Mouse (Mus musculus) adrenal gland, postnatal 36 days (tissue): Measurements from ENCODE around the gene Zfp697. TPM values are rescaled to one million over a fixed set of nuclear protein-coding genes. Genes with fewer than 3 reads are reported as not detected.
"Not testable (repeated sequence)": the region's sequence is repeated elsewhere in the genome, so short reads cannot be mapped to it uniquely, and the experiment has no call there.

ENCODE experiments used
- DNase-seq, 2 experiments: peaks; one replicate each; pipeline ENCODE4 v3.0.0; 2021; ENCODE audit warnings: mixed read lengths in 1 of 2
- total RNA-seq, 2 experiments: library from RNA; stranded (reverse); gene quantifications; 2 replicates each; pipeline ENCODE4 v1.2.3; 2021

Gene Zfp697
- total RNA-seq, 2 experiments from 2014 or later, result 5.1 to 5.8 TPM

- not testable (repeated sequence) for DNase-seq
Measured at GRCm38 (mm10) chr3:98507229-98507628, 125.0 kb downstream of the Zfp697 start.

- DNase-seq, result not testable (repeated sequence)
Measured at GRCm38 (mm10) chr3:98510414-98510813, 128.2 kb downstream of the Zfp697 start, which contains the start of gene Hsd3b4. Gene Hsd3b4 (minus strand): TSS chr3:98510514.

- DNase-seq, result not testable (repeated sequence)
Measured at GRCm38 (mm10) chr3:98522779-98523178, 140.5 kb downstream of the Zfp697 start.

GRCm38 (mm10) chr3:98524552-98524951 lies 142.3 kb downstream of the Zfp697 start:
- not testable (repeated sequence) for DNase-seq

- not testable (repeated sequence) for DNase-seq
Measured at GRCm38 (mm10) chr3:98524978-98525377, 142.7 kb downstream of the Zfp697 start.

- not testable (repeated sequence) for DNase-seq
Measured at GRCm38 (mm10) chr3:98547641-98548040, 165.4 kb downstream of the Zfp697 start.

GRCm38 (mm10) chr3:98548495-98548894 lies 166.2 kb downstream of the Zfp697 start:
- DNase-seq, result not testable (repeated sequence)

GRCm38 (mm10) chr3:98550215-98550614 lies 168.0 kb downstream of the Zfp697 start:
- DNase-seq, result not testable (repeated sequence)

- DNase-seq, result not testable (repeated sequence)
Measured at GRCm38 (mm10) chr3:98550832-98551231, 168.6 kb downstream of the Zfp697 start.

- DNase-seq, result not testable (repeated sequence)
Measured at GRCm38 (mm10) chr3:98560711-98561110, 178.4 kb downstream of the Zfp697 start.

GRCm38 (mm10) chr3:98563831-98564230 lies 181.6 kb downstream of the Zfp697 start:
- not testable (repeated sequence) for DNase-seq

GRCm38 (mm10) chr3:98564894-98565293 lies 182.6 kb downstream of the Zfp697 start:
- not testable (repeated sequence) for DNase-seq

GRCm38 (mm10) chr3:98567717-98568116 lies 185.5 kb downstream of the Zfp697 start:
- not testable (repeated sequence) for DNase-seq

GRCm38 (mm10) chr3:98581024-98581423 lies 198.8 kb downstream of the Zfp697 start:
- peak; percentile 7 to 56 for DNase-seq

- DNase-seq, result not testable (repeated sequence)
Measured at GRCm38 (mm10) chr3:98582202-98582601, 199.9 kb downstream of the Zfp697 start.

GRCm38 (mm10) chr3:98582622-98583021 lies 200.4 kb downstream of the Zfp697 start:
- not testable (repeated sequence) for DNase-seq

- no peak for DNase-seq
Measured at GRCm38 (mm10) chr3:98587721-98588120, 205.5 kb downstream of the Zfp697 start.

- no peak for DNase-seq
Measured at GRCm38 (mm10) chr3:98588707-98589106, 206.4 kb downstream of the Zfp697 start, which contains the start of gene Gm10681. Gene Gm10681 (minus strand): TSS chr3:98588807.

GRCm38 (mm10) chr3:98613540-98613939 lies 231.3 kb downstream of the Zfp697 start:
- not testable (repeated sequence) for DNase-seq

- no peak for DNase-seq
Measured at GRCm38 (mm10) chr3:98613963-98614362, 231.7 kb downstream of the Zfp697 start.

- not testable (repeated sequence) for DNase-seq
Measured at GRCm38 (mm10) chr3:98614406-98614927, 232.2 kb downstream of the Zfp697 start.

- not testable (repeated sequence) for DNase-seq
Measured at GRCm38 (mm10) chr3:98616244-98616643, 234.0 kb downstream of the Zfp697 start.

GRCm38 (mm10) chr3:98616786-98617185 lies 234.5 kb downstream of the Zfp697 start:
- DNase-seq, result not testable (repeated sequence)

GRCm38 (mm10) chr3:98629633-98630032 lies 247.4 kb downstream of the Zfp697 start:
- no peak for DNase-seq
